Mouse (Mus musculus): ENCODE results near the gene Olfr1065.

- no peak for TF ChIP-seq GATA2 (IDR thresholded peaks at IDR 0.05; ENCODE audit: borderline replicate concordance, low read depth, low read length)
- TF ChIP-seq TAL1 (conservative IDR thresholded peaks at IDR 0.05; ENCODE audit: low read depth, low read length) = no peak
Observed at GRCm38 (mm10) chr2:86487286-86487685, 36.9 kb upstream of the Olfr1065 start, which contains the start of gene Olfr228.

Data from G1E (cell line).